Mouse (Mus musculus) left cerebral cortex, postnatal 36 days (tissue): Measurements from ENCODE around the gene Capn8. TPM values are rescaled to one million over a fixed set of nuclear protein-coding genes. Genes with fewer than 3 reads are reported as not detected.

Experiments
- DNase-seq, 2 experiments: peaks; one replicate each; pipeline ENCODE4 v3.0.0; 2021 to 2022; ENCODE audit warnings: low spot score in 2 of 2, mixed read lengths in 1 of 2
- intact Hi-C: fragments of 180-260 bp; cut with DNase I; formaldehyde crosslinking; loops from one replicate; pipeline ENCODE4 v1.15.1; 2025
- total RNA-seq, 2 experiments: library from RNA; stranded (reverse); gene quantifications; 2 replicates each; pipeline ENCODE4 v1.2.3; 2021

The Capn8 gene
- not detected for total RNA-seq

- intact Hi-C loops = loop anchor here (5.0 to 10.0 kb wide), 2 partner anchors 228 to 320 kb away; no protein-coding TSS in a partner anchor
- no peak for DNase-seq
Observed at GRCm38 (mm10) chr1:182564408-182565120, at the start of gene Capn8. Capn8 (plus strand) TSS chr1:182565007.

- intact Hi-C loops = loop anchor here (2.0 kb wide), 1 partner anchor 26 kb away; no protein-coding TSS in a partner anchor
- peak; percentile 75 to 82 for DNase-seq
Observed at GRCm38 (mm10) chr1:182516758-182517676, 47.8 kb upstream of the Capn8 start, which contains the start of gene Capn2. Capn2 (minus strand) TSS chr1:182517608.

DNA sequence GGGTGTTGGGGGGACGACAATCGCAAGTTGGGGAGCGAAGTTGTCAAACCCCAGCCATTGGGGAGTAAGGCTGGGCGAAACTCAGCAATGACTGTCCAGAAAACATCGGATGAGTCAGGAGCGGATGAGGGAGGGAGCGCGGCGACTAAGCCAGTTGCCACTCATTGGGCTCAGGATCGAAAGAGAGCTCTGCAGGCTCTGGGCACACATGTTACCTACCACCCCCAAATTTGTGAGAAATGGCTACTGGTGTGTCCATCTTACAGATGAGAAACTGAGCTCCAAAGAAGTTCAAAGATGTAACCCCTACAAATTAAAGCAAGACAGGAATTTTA is 47.2 kb upstream of the Capn8 start:
- DNase-seq = no peak
- intact Hi-C loops = loop anchor here (2.0 kb wide), 1 partner anchor 27 kb away; no protein-coding TSS in a partner anchor

DNA sequence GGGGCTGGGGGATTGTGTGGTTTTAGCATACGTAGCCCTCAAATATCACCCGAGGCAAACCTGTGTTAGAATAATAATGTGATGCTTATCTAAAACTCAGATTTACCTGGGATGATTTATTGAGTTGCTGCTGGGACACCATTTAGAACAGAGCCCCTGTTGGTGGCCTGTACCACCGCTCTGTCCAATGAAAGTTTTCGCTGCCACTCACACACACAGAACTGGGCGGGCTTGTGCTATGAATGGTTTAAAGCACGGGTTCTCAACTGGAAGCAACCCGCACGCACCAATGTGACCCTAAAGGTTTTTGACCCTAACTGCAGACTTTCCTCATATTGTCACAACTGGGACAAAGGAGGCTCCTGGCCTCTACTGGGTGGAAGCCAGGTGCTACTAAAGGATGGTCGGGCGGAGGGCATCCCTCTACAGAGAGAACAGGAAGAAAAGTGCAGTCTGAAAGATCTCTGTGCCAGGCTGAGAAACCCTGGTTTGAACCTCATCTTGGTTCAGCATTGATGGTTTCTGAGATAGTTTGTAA is 46.6 kb upstream of the Capn8 start:
- intact Hi-C loops = no loop called here
- DNase-seq = no peak

DNA sequence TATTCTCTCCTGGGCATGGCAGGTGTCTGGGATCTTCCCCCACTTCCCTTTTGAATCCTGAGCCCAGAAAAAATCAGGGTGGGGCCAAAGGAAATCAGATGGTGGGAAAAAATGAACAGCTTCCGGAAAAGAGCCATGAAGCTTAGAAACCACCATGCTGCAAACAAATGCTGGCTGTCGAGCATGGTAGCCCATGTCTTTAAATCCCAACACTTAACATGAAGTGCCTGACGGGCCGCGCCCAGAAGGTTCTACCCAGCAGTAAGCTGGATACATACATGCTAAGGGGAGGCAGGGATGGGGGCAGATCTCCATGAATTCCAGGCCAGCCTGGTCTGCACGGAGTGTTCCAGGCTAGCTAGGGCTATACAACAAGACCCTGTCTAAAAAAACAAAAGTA is 46.0 kb upstream of the Capn8 start:
- no peak for DNase-seq
- intact Hi-C loops = no loop called here

- intact Hi-C loops = no loop called here
- no peak for DNase-seq
Observed at GRCm38 (mm10) chr1:182519341-182519740, 45.5 kb upstream of the Capn8 start.

GRCm38 (mm10) chr1:182520091-182520937 is 44.5 kb upstream of the Capn8 start:
- intact Hi-C loops = no loop called here

DNA sequence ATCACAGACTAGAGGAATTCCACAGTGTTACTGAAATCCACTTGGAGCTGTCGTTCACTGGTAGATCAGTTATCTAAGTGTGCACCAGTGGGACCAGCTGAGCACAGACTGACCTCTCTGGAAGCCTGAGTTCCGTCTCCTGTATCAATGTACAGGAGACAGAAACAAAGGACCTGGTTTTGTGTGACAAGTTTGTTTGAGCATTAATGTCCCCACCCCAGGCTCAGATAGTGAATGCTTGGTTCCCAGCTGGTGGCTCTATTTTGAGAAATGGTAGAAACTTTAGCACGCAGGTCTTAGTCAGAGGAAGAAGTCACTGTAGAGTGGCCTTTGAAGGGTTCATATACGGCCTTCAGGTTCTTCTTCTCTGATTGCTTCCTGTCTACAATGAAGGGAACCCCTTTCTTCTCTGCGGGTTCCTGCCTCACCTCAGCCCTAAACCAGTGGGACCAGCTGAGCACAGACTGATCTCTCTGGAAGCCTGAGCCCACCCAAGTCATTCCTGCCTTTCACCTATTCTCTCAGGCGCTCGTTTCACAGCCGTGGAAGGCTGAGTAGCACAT is 43.8 kb upstream of the Capn8 start:
- intact Hi-C loops = no loop called here
- no peak for DNase-seq

More at GRCm38 (mm10) chr1:182520091-182520937, 44.5 kb upstream of the Capn8 start:
- no peak for DNase-seq

DNA sequence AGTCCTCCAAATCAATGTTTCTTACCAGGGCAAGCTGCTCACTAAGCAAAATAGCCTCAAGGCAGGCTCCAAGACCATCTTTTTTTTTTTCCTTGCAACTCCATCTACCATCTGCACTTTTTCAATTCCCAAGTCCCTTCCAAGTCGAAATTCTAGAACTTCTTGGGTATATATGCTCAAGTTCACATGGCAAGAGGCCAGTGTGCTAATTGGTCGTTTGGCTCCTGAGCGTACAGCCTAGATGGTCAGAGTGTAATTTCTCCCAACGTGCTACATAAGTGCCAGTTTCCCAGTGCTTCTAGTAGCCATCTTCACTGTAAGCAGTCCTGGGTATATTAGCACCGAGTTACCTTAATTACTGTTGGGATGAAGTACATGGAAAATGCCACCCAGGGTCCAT is 41.8 kb upstream of the Capn8 start:
- intact Hi-C loops = no loop called here
- no peak for DNase-seq

DNA sequence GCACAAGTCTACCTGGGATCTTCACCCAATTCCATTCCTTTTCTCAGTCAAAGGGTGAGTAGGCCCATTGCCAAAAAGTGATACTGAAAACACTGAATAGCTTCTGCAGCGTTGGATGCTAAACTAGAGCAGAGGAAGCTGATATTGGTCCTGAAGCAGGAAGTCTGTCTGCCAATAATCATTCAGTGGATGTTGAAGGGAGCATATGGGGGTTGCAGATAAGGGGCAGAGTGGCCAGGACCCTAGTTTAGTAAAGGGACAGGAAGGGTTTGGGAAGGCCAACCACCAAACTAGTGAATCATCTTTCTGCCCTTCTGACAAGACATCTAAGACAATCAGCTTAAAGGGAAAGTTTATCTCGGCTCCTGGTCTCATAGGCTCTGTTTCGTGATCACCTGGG is 41.1 kb upstream of the Capn8 start:
- no peak for DNase-seq
- intact Hi-C loops = no loop called here

GRCm38 (mm10) chr1:182525601-182526000 is 39.2 kb upstream of the Capn8 start:
- intact Hi-C loops = no loop called here
- DNase-seq = no peak

- no peak for DNase-seq
- intact Hi-C loops = no loop called here
Observed at GRCm38 (mm10) chr1:182527261-182527766, 37.5 kb upstream of the Capn8 start.

DNA sequence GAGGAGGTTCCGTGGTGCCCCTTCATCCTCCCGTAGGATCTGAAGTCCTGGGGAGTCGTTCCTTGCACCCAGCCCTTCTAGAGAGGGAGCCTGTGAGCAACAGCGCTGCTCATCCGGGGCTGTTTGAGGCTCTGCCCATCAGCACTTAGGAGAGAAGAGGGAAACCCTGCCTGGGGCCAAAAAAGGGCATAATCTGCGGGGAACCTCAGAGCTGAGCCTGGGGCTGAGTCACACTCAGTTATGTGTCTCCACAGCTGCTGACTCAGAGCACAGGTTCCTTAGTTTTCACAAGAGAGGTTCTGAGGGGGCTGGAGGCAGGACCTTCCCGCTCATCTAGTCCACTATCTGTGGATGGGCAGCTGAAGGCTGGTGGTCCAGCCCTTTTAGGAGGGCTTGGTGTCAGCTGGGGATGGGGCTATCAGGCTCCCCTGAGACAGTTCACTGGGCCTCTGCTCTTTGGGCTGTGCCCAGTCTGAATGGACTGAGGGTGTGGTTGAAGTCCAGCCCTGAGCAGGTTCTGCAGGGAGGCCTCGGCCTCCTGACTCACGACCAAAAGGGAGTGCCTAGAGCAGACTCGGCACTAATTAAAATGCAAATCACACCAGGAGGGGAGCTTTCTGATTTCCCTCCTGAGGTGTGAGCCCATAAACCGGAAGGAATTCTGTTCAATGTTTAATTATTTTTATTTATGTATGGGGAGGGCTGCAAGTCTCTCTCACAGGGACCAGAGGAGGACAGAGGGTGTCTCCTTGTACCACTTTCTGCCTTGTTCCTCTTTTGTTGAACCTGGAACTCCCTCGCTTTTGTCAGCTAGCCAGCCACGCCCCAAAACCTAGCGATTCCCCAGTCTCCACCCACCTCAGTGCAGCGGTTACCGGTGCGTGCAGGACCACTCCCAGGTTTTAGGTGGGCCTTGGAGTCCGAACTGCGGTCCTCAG is 36.6 kb upstream of the Capn8 start:
- intact Hi-C loops = no loop called here
- DNase-seq = no peak

GRCm38 (mm10) chr1:182533583-182533982 is 31.2 kb upstream of the Capn8 start:
- intact Hi-C loops = loop anchor here (10.0 kb wide), 1 partner anchor 639 kb away; no protein-coding TSS in a partner anchor
- DNase-seq = no peak

GRCm38 (mm10) chr1:182535080-182535481 is 29.7 kb upstream of the Capn8 start:
- intact Hi-C loops = loop anchor here (5.0 to 10.0 kb wide), 2 partner anchors 413 to 640 kb away; partner anchors contain the start of gene Srp9
- DNase-seq = no peak

GRCm38 (mm10) chr1:182539023-182539940 is 25.5 kb upstream of the Capn8 start:
- intact Hi-C loops = loop anchor here (1.0 to 10.0 kb wide), 4 partner anchors 49 to 644 kb away; partner anchors contain the start of gene Srp9
- peak; percentile 63 to 70 for DNase-seq

DNA sequence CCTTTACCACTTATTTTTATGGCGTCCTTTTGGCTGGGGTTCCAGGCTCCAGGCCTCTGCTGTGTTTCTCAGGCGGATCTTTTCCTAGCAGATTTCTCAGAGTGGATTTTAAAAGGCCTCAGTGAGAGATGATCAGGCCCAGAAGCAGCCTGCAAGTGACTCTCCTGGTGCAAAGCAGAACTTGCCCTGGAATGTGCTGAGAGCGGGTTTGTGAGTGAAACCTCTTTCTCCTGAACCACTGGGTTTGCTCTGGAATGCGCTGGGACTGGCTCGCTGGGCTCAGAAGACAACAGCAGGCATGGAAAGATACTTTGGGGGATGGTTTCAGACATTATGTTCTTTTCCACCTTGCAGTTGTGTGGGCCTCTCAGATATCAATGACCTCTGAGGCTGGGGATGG is 22.7 kb upstream of the Capn8 start:
- intact Hi-C loops = no loop called here

More for the DNA sequence above, 22.7 kb upstream of the Capn8 start:
- no peak for DNase-seq
